ENCODE assay signal across 8 mouse cellular contexts in genomic region chr2:27411688-27412174, GRCm38 (mm10). TPM values are rescaled to one million over a fixed set of nuclear protein-coding genes. Genes with fewer than 3 reads are reported as not detected.
A peak's percentile ranks its signal among the peaks of the same experiment; 100 is the strongest.
DNase-seq lines count a peak whose midpoint lies in the region; ATAC-seq and TF ChIP-seq lines count a peak whose summit lies in the region.

No protein-coding gene starts in this region.

- no peak overlapping the region for H3K9ac ChIP-seq in ES-Bruce4 (ENCODE audit: low read depth, poor library complexity, severe bottlenecking)
- no peak overlapping the region for H3K9ac ChIP-seq in embryonic facial prominence, embryonic 12.5 days
- H3K9ac ChIP-seq in hindbrain, postnatal 0 days (replicated peaks; ENCODE audit: low read length): no peak overlapping the region
- no peak overlapping the region for H3K9ac ChIP-seq in liver, embryonic 16.5 days (ENCODE audit: low read depth, low read length)
- no peak overlapping the region for H3K9ac ChIP-seq in neural tube, embryonic 12.5 days

- peak overlapping the region; percentile 17; the same call in 1 of the 2 replicates for H3K4me3 ChIP-seq in ES-Bruce4 (ENCODE audit: low read depth, low read length)
- H3K4me3 ChIP-seq in embryonic facial prominence, embryonic 12.5 days: no peak overlapping the region
- H3K4me3 ChIP-seq in hindbrain, postnatal 0 days (ENCODE audit: low read length): no peak overlapping the region
- H3K4me3 ChIP-seq in liver, embryonic 16.5 days (ENCODE audit: low read depth, low read length): peak overlapping the region; percentile 12; the same call in 1 of the 2 replicates
- no peak overlapping the region for H3K4me3 ChIP-seq in neural tube, embryonic 12.5 days

- no peak for DNase-seq in hindbrain, postnatal 0 days (ENCODE audit: low spot score)
- no peak for DNase-seq in urinary bladder, postnatal 14 days (ENCODE audit: low spot score)

- WGBS in embryonic facial prominence, embryonic 12.5 days: 7% methylated on average over 8 of the region's 8 CpGs
- 23% methylated on average over 8 of the region's 8 CpGs for WGBS in hindbrain, postnatal 0 days
- WGBS in liver, embryonic 16.5 days (ENCODE audit: insufficient replicate concordance): 12% methylated on average over 8 of the region's 8 CpGs
- WGBS in neural tube, embryonic 12.5 days: 7% methylated on average over 8 of the region's 8 CpGs

- TF ChIP-seq CTCF in ES-Bruce4 (IDR thresholded peaks at IDR 0.05; ENCODE audit: low read depth, low read length): no peak
- TF ChIP-seq CTCF in hindbrain, postnatal 0 days (IDR thresholded peaks at IDR 0.05; ENCODE audit: low read depth): no peak

- no peaks in the 10 kb centered on the region for H3K36me3 ChIP-seq in ES-Bruce4 (ENCODE audit: control insufficient read depth, insufficient read depth, low read length, poor library complexity, severe bottlenecking)
- H3K36me3 ChIP-seq in embryonic facial prominence, embryonic 12.5 days: no peaks in the 10 kb centered on the region
- no peaks in the 10 kb centered on the region for H3K36me3 ChIP-seq in hindbrain, postnatal 0 days (ENCODE audit: insufficient read depth, low read length)
- H3K36me3 ChIP-seq in liver, embryonic 16.5 days (ENCODE audit: control insufficient read depth, insufficient read depth): no peaks in the 10 kb centered on the region
- H3K36me3 ChIP-seq in neural tube, embryonic 12.5 days: no peaks in the 10 kb centered on the region

- peak; percentile 35; the same call in 1 of the 2 replicates for ATAC-seq in embryonic facial prominence, embryonic 12.5 days (ENCODE audit: insufficient number of reproducible peaks, insufficient read depth, low FRiP score, low TSS enrichment)
- ATAC-seq in hindbrain, postnatal 0 days: no peak
- ATAC-seq in liver, embryonic 16.5 days (ENCODE audit: low read depth): peak; percentile 82
- peak; percentile 16; the same call in 1 of the 2 replicates for ATAC-seq in neural tube, embryonic 12.5 days (ENCODE audit: low FRiP score, low read depth)
- ATAC-seq in erythroid progenitor cell, adult 5-6 weeks (replicated peaks; ENCODE audit: low FRiP score, poor library complexity, severe bottlenecking): no peak
- no peak for ATAC-seq in frontal cortex, adult (ENCODE audit: low TSS enrichment)

- no peaks in the 10 kb centered on the region for H3K9me3 ChIP-seq in ES-Bruce4 (replicated peaks; ENCODE audit: control insufficient read depth, insufficient read depth, low read length, poor library complexity, severe bottlenecking)
- no peaks in the 10 kb centered on the region for H3K9me3 ChIP-seq in embryonic facial prominence, embryonic 12.5 days
- H3K9me3 ChIP-seq in hindbrain, postnatal 0 days (ENCODE audit: low read length): no peaks in the 10 kb centered on the region
- H3K9me3 ChIP-seq in liver, embryonic 16.5 days (replicated peaks; ENCODE audit: control insufficient read depth, low read length): no peaks in the 10 kb centered on the region
- no peaks in the 10 kb centered on the region for H3K9me3 ChIP-seq in neural tube, embryonic 12.5 days

- H3K27ac ChIP-seq in ES-Bruce4 (ENCODE audit: insufficient read depth, low read length): peak overlapping the region; percentile 88
- peak overlapping the region; percentile 86 for H3K27ac ChIP-seq in embryonic facial prominence, embryonic 12.5 days
- H3K27ac ChIP-seq in hindbrain, postnatal 0 days: peak overlapping the region; percentile 12; the same call in 1 of the 2 replicates
- peak overlapping the region; percentile 73 for H3K27ac ChIP-seq in liver, embryonic 16.5 days (ENCODE audit: low read length)
- peak overlapping the region; percentile 66 for H3K27ac ChIP-seq in neural tube, embryonic 12.5 days

- no peaks in the 10 kb centered on the region for H3K27me3 ChIP-seq in ES-Bruce4 (ENCODE audit: control insufficient read depth, insufficient read depth, low read length, poor library complexity, severe bottlenecking)
- no peaks in the 10 kb centered on the region for H3K27me3 ChIP-seq in embryonic facial prominence, embryonic 12.5 days
- H3K27me3 ChIP-seq in hindbrain, postnatal 0 days (ENCODE audit: insufficient read depth, low read length): no peaks in the 10 kb centered on the region
- H3K27me3 ChIP-seq in liver, embryonic 16.5 days (ENCODE audit: control insufficient read depth, insufficient read depth, low read depth, low read length): no peaks in the 10 kb centered on the region
- H3K27me3 ChIP-seq in neural tube, embryonic 12.5 days (replicated peaks): no peaks in the 10 kb centered on the region

- no peak for TF ChIP-seq POLR2A in ES-Bruce4 (IDR thresholded peaks at IDR 0.05; ENCODE audit: insufficient read depth, low read length)

- TF ChIP-seq EP300 in ES-Bruce4 (IDR thresholded peaks at IDR 0.05; ENCODE audit: insufficient read depth, low read depth, low read length): peak; percentile 88

- peaks cover 24% of the 10 kb centered on the region for H3K4me1 ChIP-seq in ES-Bruce4 (ENCODE audit: control insufficient read depth, insufficient read depth, low read length)
- peaks cover 56% of the 10 kb centered on the region for H3K4me1 ChIP-seq in embryonic facial prominence, embryonic 12.5 days
- H3K4me1 ChIP-seq in hindbrain, postnatal 0 days (ENCODE audit: insufficient read depth, low read length): peaks cover 28% of the 10 kb centered on the region
- H3K4me1 ChIP-seq in liver, embryonic 16.5 days (ENCODE audit: control insufficient read depth, low read depth, low read length): peaks cover 43% of the 10 kb centered on the region
- H3K4me1 ChIP-seq in neural tube, embryonic 12.5 days: peaks cover 88% of the 10 kb centered on the region

- H3K4me2 ChIP-seq in embryonic facial prominence, embryonic 12.5 days (replicated peaks): 0 out of 2 replicates have a peak overlapping the region, but pooled peaks have one; percentile 16
- H3K4me2 ChIP-seq in hindbrain, postnatal 0 days (ENCODE audit: low read depth, low read length): no peak overlapping the region
- H3K4me2 ChIP-seq in liver, embryonic 16.5 days (ENCODE audit: low read depth, low read length): peak overlapping the region; percentile 33
- H3K4me2 ChIP-seq in neural tube, embryonic 12.5 days (replicated peaks): peak overlapping the region; percentile 41

RNA-seq across cellular contexts. Expression of gene Vav2, which starts 15.1 kb away (rescaled TPM):
- polyA plus RNA-seq in ES-Bruce4 (2011; ENCODE audit: insufficient read depth, insufficient read length, low read depth, missing spikeins): 24.6 and 26.2 TPM in 2 replicates
- polyA plus RNA-seq in embryonic facial prominence, embryonic 12.5 days (2016; fragmentation: Nextera tagmentation; extraction: Ambion mirVana): 9.0 and 9.8 TPM in 2 replicates
- total RNA-seq in hindbrain, postnatal 0 days (2014; rRNA removed): 38.4 and 44.9 TPM in 2 replicates
- 8.2 TPM in 2 replicates for polyA plus RNA-seq in hindbrain, postnatal 0 days (2015; fragmentation: Nextera tagmentation; extraction: Ambion mirVana)
- polyA plus RNA-seq in liver, embryonic 16.5 days (2015; fragmentation: Nextera tagmentation; extraction: Ambion mirVana): 4.9 and 5.9 TPM in 2 replicates
- 25.3 and 29.9 TPM in 2 replicates for polyA plus RNA-seq in neural tube, embryonic 12.5 days (2016; fragmentation: Nextera tagmentation; extraction: Ambion mirVana)
- 1.7 and 3.6 TPM in 2 replicates for total RNA-seq in erythroid progenitor cell, adult 5-6 weeks (2015; ENCODE audit: low replicate concordance)
- 2.2 and 10.7 TPM in 2 replicates for total RNA-seq in erythroid progenitor cell, adult 5-6 weeks (2017; ENCODE audit: low replicate concordance)

RNA-seq across cellular contexts. Expression of gene Brd3os, which starts 30.4 kb away (rescaled TPM):
- polyA plus RNA-seq in ES-Bruce4 (2011; ENCODE audit: insufficient read depth, insufficient read length, low read depth, missing spikeins): 1.2 and 1.5 TPM in 2 replicates
- 14.6 and 15.8 TPM in 2 replicates for polyA plus RNA-seq in embryonic facial prominence, embryonic 12.5 days (2016; fragmentation: Nextera tagmentation; extraction: Ambion mirVana)
- 29.9 and 30.9 TPM in 2 replicates for total RNA-seq in hindbrain, postnatal 0 days (2014; rRNA removed)
- polyA plus RNA-seq in hindbrain, postnatal 0 days (2015; fragmentation: Nextera tagmentation; extraction: Ambion mirVana): 34.1 and 39.7 TPM in 2 replicates
- polyA plus RNA-seq in liver, embryonic 16.5 days (2015; fragmentation: Nextera tagmentation; extraction: Ambion mirVana): 0.32 and 0.67 TPM in 2 replicates
- 19.4 and 19.5 TPM in 2 replicates for polyA plus RNA-seq in neural tube, embryonic 12.5 days (2016; fragmentation: Nextera tagmentation; extraction: Ambion mirVana)
- not detected in 2 replicates for total RNA-seq in erythroid progenitor cell, adult 5-6 weeks (2015; ENCODE audit: low replicate concordance)
- 1.2 TPM in 1 of 2 replicates, not detected in the other for total RNA-seq in erythroid progenitor cell, adult 5-6 weeks (2017; ENCODE audit: low replicate concordance)

Comparison
In these comparisons a context has a peak if more than half of its experiments do, and no peak if none do; other contexts are left out.
1. H3K27ac ChIP-seq: peak in every context shown above with its lines; median percentile 88 in ES-Bruce4; 86 in embryonic facial prominence, embryonic 12.5 days; 73 in liver, embryonic 16.5 days; 66 in neural tube, embryonic 12.5 days; 12 in hindbrain, postnatal 0 days.
2. H3K4me3 ChIP-seq: peak in ES-Bruce4 (single experiment) and liver, embryonic 16.5 days (single experiment); none in embryonic facial prominence, embryonic 12.5 days (single experiment), hindbrain, postnatal 0 days (single experiment) and neural tube, embryonic 12.5 days (single experiment).
3. ATAC-seq: peak in embryonic facial prominence, embryonic 12.5 days (single experiment), liver, embryonic 16.5 days (single experiment) and neural tube, embryonic 12.5 days (single experiment); none in hindbrain, postnatal 0 days (single experiment), erythroid progenitor cell, adult 5-6 weeks (single experiment) and frontal cortex, adult (single experiment).